Mouse (Mus musculus): ENCODE measurements at regions not wholly inside any gene's neighbourhood (a gene's known extent, or its start where the extent isn't known, plus 50 kb on each side); places are given as distances from the start of the nearest gene placed in this dataset.
A peak's percentile ranks its signal among the peaks of the same experiment; 100 is the strongest.

- no peak for DNase-seq (ENCODE audit: low spot score)
Observed at GRCm38 (mm10) chr14:113566885-113567284, 252.5 kb downstream of the Tpm3-rs7 start.

- DNase-seq (ENCODE audit: low spot score) = peak; percentile 8
Observed at GRCm38 (mm10) chr14:113590811-113591210, 276.4 kb downstream of the Tpm3-rs7 start.

GRCm38 (mm10) chr14:113627115-113627514, 312.7 kb downstream of the Tpm3-rs7 start:
- DNase-seq (ENCODE audit: low spot score) = no peak

- no peak for DNase-seq (ENCODE audit: low spot score)
Observed at GRCm38 (mm10) chr14:113651296-113651695, 336.9 kb downstream of the Tpm3-rs7 start.

GRCm38 (mm10) chr14:113656864-113657263, 342.5 kb downstream of the Tpm3-rs7 start:
- no peak for DNase-seq (ENCODE audit: low spot score)

- no peak for DNase-seq (ENCODE audit: low spot score)
Observed at GRCm38 (mm10) chr14:113668660-113669059, 354.3 kb downstream of the Tpm3-rs7 start.

- no peak for DNase-seq (ENCODE audit: low spot score)
Observed at GRCm38 (mm10) chr14:113669386-113669785, 355.0 kb downstream of the Tpm3-rs7 start.

GRCm38 (mm10) chr14:113710953-113711352, 396.5 kb downstream of the Tpm3-rs7 start:
- DNase-seq (ENCODE audit: low spot score) = no peak

Data from urinary bladder, postnatal 14 days (tissue).